Mouse (Mus musculus) sigmoid colon, adult 10 weeks (tissue): ENCODE results near the gene Pnmal2. TPM values are rescaled to one million over a fixed set of nuclear protein-coding genes. Genes with fewer than 3 reads are reported as not detected.

Experiments used
- polyA plus RNA-seq: library from polyadenylated mRNA; stranded (reverse); fragments of 350-450 nt; fragmentation: Illumina TruSeq; extraction: RNeasy Lipid Tissue Mini Kit (QIAGEN cat#74804); gene quantifications from one replicate; pipeline ENCODE4 v1.2.3, GENCODE M21; 2014; ENCODE audit warnings: low read depth, low replicate concordance

Pnmal2 gene
- polyA plus RNA-seq = 0.66 TPM

GRCm38 (mm10) chr7:16944061-16944807 is at the start of gene Pnmal2:
Pnmal2 (plus strand) TSS chr7:16944682.

GRCm38 (mm10) chr7:16906281-16906680 is 38.2 kb upstream of the Pnmal2 start, which contains the start of gene Ptgir:
Ptgir (plus strand) TSS chr7:16906490.

DNA sequence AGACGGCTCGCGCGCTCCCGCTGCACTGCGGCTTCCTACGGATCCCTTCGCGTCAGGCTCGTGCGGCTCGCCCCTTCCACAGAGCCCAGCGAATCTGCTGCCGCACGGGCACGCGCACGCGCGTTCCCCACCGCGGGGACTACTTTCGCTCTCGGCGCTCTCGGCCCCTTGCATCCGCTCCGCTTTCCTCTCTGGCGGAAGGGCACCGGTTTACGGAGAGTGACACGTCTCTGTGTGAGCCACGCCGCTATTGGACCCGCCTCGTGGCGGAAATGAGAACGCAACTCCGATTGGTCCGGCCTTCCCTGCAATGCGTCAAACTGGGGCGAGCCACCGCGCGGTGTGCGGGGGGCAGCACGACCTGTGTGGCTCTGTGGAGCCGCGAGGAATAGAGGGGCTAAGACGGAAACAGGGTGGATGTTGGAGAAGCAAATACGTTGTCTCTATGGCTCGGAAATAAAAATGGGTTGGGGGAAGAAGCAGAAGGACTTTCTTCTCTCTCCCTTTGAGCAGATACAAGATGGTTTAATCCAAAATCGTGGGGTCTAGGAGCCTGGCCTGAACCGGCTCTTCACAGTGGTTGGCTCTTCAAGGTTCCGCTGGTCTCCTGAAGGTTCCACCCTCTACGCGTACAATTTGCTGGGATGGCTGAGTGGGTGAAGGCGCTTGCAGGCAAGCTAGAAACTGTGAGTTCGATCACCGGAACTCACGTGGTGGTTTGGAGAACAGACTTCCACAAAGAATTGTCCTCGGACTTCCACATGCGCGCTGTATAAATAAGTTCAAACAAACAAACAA is 20.2 kb upstream of the Pnmal2 start, which contains the start of gene Calm3:
Gene Calm3 (minus strand): TSS at position 78 of the 798 bp plus-strand sequence.

DNA sequence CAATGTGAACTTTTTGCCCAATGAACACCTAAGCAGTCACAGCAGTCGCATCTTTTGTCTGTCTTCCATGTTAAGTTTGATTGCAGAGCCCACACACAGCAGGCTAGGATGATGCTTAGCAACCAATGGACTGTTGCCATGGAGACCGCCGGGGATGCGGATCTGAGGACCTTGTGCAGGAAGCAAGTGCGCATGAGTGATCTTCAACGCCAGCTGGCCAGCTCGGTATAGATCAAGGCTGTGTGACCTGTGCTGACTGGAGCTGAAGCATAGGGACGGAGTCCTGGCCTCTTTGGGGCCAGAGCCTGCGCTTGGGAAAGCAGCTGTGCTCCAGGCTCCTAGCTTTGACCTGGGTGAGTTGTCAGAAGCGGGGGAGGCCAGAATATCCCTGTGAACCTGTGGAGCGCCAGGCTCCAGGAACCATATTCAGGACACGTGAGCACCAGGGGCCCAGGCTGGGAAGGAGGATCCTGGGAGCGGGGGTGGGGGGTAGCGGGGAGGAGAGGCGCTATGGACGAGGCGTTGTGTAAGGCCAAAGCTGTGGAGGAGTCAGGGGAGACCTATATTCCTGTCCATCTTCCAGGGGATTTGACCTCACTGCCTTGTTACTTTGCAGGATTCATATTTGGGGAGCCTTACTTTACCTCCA is 15.2 kb downstream of the Pnmal2 start, which contains the start of gene Pnmal1:
Gene Pnmal1 (plus strand): TSS at position 141 of the 649 bp plus-strand sequence.

DNA sequence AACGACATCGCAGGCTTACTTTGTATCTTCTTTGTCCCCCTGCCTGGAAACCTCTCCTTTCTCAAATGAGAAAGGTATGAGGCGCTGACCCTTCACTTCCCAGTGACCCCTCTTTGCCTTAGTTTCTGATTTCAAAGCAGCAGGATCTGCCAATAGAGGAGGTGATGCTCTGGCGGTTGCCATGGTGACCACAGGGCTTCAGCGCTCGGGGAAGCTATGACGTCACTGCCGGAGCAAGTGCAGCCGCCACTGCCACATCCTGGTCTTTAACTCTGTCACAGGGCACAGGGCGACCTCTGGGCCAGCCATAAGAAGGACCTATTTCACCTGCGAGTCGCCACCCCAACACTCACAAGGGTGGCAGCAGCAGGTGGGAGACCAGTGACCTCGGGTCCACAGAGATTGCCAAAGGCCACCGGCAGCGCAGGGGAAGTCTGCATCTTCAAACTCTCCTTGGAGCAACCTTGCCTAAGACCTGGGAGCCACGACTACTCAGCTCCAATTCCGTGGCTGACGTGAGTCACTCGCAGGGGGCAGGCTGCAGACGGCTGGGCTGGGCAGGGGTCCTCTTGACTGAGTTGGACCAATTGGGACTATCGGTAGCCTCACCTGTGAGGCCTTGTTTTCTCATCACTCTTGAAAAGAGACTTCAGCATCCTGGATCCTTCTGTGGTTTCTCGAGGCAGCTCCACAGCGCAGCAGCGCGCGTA is 38.5 kb downstream of the Pnmal2 start, which contains the start of gene Gm42372:
Gene Gm42372 (plus strand): TSS at position 228 of the 710 bp plus-strand sequence.

DNA sequence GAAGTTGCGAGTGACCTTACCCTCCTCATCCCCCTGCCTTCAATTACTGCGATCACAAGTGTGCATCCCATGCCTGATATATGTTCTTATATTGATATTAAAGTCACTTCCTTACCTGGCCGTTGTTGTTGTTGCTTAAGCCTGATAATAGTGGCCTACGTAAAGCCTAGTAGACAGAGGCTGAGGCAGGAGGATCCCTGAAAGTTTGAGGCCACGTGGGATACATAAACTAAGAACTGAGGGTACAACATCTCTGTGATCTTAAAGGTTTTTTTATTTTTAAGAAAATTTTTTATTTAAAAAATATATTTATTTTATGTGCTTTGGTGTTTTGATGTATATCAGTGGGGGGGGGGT is 47.9 kb downstream of the Pnmal2 start, which contains the start of gene Ccdc8:
Gene Ccdc8 (plus strand): TSS at position 258 of the 357 bp plus-strand sequence.

Other genes starting within 250 kb of the Pnmal2 start
- not detected for gene Ceacam9, start 222.8 kb upstream of the Pnmal2 start, polyA plus RNA-seq
- gene Ap2s1, start 206.3 kb upstream of the Pnmal2 start, polyA plus RNA-seq = 57.7 TPM
- 66.4 TPM for gene Slc1a5, start 163.3 kb upstream of the Pnmal2 start, polyA plus RNA-seq
- gene Strn4, start 128.8 kb upstream of the Pnmal2 start, polyA plus RNA-seq = 30.5 TPM
- gene Fkrp, start 128.0 kb upstream of the Pnmal2 start, polyA plus RNA-seq = 6.5 TPM
- gene Prkd2, start 101.8 kb upstream of the Pnmal2 start, polyA plus RNA-seq = 1.7 TPM
- gene Dact3, start 69.4 kb upstream of the Pnmal2 start, polyA plus RNA-seq = 3.0 TPM
- gene Gng8, start 52.9 kb upstream of the Pnmal2 start, polyA plus RNA-seq = 0.88 TPM
- 1.1 TPM for gene Ptgir, start 38.2 kb upstream of the Pnmal2 start, polyA plus RNA-seq
- gene Calm3, start 20.6 kb upstream of the Pnmal2 start, polyA plus RNA-seq = 52.1 TPM
- gene Pnmal1, start 15.0 kb downstream of the Pnmal2 start, polyA plus RNA-seq = 0.95 TPM
- 0.69 TPM for gene Gm42372, start 38.4 kb downstream of the Pnmal2 start, polyA plus RNA-seq
- 0.66 TPM for gene Ccdc8, start 48.0 kb downstream of the Pnmal2 start, polyA plus RNA-seq
- 17.6 TPM for gene Ppp5c, start 83.2 kb downstream of the Pnmal2 start, polyA plus RNA-seq
- gene Hif3a, start 117.7 kb downstream of the Pnmal2 start, polyA plus RNA-seq = 5.7 TPM
- 0.19 TPM for gene Psg16, start 129.4 kb downstream of the Pnmal2 start, polyA plus RNA-seq
- not detected for gene Ceacam3, start 205.6 kb downstream of the Pnmal2 start, polyA plus RNA-seq